Mouse (Mus musculus): ENCODE data around the gene Chit1.

Gene Chit1

DNA sequence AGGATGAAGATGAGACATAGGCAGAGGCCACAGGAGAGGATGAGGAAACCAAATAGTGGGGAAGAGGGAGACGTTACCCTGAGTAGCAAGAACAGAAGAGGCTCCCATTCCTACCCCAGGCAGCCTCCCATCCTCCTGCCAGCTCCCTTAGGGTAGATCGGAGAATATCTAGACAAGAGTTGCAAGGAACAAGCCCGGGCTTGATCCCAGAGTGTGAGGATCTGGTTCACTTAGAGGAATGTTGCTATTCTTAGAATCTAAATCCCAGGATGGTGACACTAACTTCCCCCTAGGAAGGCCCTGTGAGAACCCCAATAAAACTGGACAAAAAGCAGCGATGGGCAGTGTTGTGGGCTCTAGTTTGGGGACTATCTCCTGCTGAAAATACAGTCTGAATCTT lies 10.1 kb upstream of the Chit1 start:
- no peak for TF ChIP-seq GATA4 (IDR thresholded peaks at IDR 0.05; ENCODE audit: insufficient replicate concordance, low read length)

DNA sequence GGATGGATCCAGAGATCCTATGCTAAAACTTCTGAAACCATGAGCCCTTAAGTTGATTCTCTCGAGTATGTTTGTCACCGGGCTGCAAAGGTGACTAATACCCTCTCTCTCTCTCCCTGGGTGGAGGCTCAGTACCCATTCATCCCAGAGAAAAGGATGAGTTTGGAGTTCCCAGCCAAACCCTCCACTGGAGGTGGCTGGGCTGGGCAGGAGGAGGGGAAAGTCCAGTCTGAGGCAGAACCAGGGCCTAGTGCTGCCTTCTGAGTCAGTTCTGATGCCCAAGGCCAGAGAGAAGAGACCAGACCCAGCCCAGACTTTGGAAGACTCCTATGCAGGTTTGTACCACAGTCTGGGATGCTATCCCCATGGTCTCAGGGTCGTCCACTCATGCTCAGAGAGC lies 9.4 kb upstream of the Chit1 start:
- no peak for TF ChIP-seq GATA4 (IDR thresholded peaks at IDR 0.05; ENCODE audit: insufficient replicate concordance, low read length)

DNA sequence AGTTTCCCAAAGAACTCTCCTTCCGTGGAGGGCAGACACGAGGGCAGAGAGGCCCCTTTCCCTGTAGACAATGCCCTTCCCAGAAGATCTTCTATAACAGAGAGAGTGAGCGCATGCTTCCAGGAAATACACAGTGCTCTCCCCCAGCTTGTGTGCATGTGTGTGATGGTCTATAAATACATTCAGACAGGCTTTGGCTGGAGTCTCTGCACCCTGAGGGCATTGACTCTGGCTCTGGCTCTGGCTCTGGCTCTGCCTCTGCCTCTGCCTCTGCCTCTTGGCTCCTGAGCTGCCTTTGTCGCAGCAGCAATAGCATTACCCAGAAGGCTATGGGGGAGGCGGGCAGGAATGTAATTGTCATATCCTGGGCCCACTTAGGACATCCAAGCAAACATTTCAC lies 7.2 kb upstream of the Chit1 start:
- TF ChIP-seq GATA4 (IDR thresholded peaks at IDR 0.05; ENCODE audit: insufficient replicate concordance, low read length): no peak

DNA sequence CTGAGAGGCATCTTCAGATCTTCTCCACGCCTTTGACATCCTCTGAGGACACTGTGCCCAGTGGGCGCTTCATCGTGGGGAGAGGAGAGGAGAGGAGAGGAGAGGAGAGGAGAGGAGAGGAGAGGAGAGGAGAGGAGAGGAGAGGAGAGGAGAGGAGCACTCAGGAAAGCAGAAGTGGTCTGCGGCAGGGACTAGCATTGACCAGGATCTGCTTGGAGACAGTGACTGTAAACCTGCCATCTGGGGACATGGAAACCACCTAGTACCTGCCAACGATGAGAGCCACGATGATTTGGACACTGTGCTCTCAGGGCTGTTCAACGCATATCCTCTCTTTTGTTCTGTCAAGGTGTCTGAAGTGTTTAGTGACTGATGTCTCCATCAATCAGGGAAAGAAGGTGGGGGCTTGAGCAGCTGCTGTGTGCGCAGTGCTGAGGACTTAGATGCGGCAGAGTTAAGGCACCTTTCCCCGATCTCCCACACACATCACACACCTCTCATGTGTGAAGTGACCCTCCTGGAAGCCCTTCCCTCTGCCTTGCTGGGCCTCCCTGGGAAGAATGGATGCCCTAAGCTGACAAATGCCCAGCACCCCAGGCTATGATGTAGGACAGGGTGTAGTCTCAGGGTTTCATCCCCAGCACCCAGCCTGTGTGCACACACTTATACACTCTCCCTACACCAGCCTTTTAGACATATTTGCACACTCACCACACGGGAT lies 5.8 kb upstream of the Chit1 start:
- no peak for TF ChIP-seq GATA4 (IDR thresholded peaks at IDR 0.05; ENCODE audit: insufficient replicate concordance, low read length)

DNA sequence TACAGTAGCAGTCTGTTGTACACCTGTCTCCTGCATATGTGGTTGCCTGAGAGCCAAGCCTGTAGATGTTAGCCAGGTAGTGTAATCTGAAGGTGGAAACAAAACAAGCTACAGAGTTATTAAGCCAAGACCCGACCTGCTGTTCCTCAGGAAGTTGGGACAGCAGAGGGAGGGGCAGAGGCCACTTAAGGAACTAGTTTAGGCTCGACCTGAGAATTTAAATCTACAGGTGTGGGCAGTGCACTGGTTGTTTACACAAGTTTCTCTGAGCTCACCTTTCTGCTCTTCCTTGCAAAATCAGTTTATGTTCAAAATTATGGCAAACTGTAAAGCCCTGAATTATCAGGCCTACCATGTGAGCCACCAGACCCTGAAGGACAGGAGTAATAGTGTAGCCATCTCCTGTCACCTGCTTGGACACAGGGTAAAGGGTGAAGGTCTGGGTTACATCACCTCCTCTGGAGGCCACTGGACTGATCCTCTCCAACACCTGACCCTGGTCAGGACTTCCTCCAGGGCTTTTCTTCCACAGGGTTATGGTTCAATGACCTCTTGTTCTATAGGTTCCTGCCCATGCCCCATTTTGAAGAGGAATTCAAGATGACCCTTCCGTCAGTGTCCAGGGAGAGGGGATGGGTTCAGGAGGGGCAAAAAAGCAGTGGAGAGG lies 5.1 kb upstream of the Chit1 start:
- TF ChIP-seq GATA4 (IDR thresholded peaks at IDR 0.05; ENCODE audit: insufficient replicate concordance, low read length): no peak

DNA sequence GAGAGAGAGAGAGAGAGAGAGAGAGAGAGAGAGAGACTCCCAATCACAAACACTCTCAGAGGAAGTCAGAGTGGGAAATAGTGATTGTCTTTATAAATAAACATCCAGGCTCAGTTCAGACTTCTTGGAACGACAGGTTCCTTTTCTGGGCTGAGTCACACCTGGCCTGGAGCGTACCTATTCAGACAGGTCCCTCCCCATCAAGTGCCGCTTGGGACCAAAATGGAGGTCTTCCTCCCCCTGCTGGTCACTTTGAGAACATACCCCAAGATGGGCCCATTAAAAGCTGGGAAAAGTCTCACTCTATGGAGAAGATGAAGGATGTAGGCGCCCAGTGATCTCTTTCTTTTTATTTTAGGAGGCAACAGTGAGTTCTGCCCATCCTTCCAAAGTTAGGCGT lies 4.3 kb upstream of the Chit1 start:
- no peak for TF ChIP-seq GATA4 (IDR thresholded peaks at IDR 0.05; ENCODE audit: insufficient replicate concordance, low read length)

DNA sequence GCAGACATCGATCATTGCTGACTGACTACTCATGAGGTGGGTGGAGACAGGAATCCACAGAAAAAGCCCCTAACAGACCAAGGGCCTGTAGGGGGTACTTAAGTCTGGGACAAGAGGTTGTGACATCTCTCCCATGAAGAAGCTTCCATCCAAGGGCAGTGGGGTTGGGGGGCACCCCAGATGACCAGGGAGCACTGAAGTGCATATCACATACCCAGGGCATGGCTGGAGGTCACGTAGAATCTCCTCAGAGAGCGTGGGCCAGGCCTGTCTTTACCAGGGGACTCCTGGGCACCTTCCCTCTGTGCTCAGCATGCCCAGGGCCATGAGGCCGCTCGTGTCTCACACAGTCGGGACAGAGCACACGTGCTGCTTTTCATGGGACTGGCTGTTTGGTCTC lies 3.3 kb upstream of the Chit1 start:
- TF ChIP-seq GATA4 (IDR thresholded peaks at IDR 0.05; ENCODE audit: insufficient replicate concordance, low read length): no peak

DNA sequence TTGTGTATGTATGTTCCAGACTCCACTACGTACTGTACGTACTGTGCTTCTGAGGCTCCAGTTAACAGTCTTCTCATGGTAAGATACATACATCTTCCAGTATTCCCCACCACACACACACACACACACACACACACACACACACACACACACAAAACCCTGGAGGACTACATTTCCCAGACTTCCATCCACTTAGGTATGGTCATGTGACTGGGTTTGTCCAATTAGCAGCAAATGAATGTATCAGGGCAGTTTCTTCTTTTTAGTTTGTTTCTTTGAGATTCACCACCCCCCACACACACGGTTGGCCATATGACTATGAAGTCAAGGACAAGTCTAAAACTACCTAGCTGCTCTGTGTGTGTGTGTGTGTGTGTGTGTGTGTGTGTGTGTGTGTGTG lies 1.0 kb upstream of the Chit1 start:
- no peak for TF ChIP-seq GATA4 (IDR thresholded peaks at IDR 0.05; ENCODE audit: insufficient replicate concordance, low read length)

DNA sequence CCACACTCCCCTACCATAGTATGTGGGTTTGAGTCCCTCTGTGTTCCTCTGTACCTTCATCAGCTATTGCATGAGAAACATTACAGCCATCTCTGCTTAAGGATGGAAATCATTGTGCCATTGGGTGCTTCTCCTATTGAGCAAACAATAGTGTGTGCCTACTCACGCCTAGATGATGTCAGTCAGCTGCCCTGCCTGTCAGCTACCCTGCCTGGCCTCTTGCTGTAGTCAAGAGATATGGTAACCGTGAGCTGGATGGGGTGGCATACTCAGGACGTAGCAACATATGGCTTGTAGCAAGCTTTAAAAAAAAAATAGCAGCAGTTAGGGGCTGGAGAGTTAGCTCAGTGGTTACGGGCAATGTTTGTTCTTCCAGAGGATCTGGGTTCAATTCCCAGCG lies 593 bp upstream of the Chit1 start:
- no peak for TF ChIP-seq GATA4 (IDR thresholded peaks at IDR 0.05; ENCODE audit: insufficient replicate concordance, low read length)

DNA sequence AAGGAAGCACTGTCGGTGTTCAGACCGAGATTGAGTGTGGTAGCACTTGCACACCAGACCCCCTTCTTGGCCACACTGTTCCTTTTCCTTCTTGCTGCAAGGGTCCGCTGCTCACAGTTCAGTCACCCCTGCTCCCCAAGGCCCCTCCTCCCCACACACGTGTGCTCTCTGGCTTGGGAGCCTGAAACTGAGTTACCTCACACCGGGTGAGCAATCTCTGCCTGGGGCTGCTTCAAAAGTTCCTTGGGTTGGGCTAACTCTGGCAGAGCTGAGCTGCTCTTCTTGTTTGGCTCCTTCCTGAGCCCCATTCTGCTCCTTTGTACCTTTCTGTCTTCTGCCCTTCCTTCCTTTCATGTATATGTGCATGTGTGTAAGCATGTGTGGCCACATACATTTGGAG lies 2.5 kb downstream of the Chit1 start:
- no peak for TF ChIP-seq GATA4 (IDR thresholded peaks at IDR 0.05; ENCODE audit: insufficient replicate concordance, low read length)

DNA sequence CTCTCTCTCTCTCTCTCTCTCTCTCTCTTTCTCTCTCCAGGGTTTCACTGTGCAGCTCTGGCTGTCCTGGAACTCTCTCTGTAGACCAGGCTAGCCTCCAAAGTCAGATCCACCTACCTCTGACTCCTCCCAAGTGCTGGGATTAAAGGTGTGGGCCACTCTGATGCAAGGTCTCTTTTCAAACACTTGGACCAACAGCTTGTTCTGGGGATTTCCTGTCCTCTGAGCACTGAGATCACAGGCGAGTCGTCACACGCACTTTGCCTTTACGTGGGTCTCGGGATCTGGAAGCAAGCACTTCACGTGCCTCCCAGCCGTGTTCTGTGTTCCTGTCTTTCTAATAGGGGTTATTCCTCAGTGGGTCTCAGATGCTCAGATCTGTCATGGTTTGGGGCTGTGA lies 3.0 kb downstream of the Chit1 start:
- no peak for TF ChIP-seq GATA4 (IDR thresholded peaks at IDR 0.05; ENCODE audit: insufficient replicate concordance, low read length)

DNA sequence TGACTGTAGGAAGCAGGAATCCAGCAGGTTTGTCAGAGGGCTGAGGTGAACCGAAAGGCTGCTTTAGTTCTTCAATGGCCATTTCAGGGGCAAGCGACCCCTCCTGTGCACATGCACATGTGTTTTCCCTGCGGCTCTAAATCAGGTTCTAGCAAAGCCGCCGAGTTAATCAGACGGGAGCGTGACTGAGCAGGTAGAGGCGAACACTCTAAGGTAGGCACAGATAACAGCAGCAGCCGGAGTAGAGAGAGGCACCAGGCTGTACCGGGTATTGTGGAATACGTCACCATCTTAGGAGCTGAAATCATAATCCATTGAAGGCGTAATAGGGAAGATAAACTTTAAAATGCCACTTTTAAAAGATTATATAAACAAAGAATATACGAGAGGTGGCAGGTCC lies 3.7 kb downstream of the Chit1 start:
- TF ChIP-seq GATA4 (IDR thresholded peaks at IDR 0.05; ENCODE audit: insufficient replicate concordance, low read length): no peak

DNA sequence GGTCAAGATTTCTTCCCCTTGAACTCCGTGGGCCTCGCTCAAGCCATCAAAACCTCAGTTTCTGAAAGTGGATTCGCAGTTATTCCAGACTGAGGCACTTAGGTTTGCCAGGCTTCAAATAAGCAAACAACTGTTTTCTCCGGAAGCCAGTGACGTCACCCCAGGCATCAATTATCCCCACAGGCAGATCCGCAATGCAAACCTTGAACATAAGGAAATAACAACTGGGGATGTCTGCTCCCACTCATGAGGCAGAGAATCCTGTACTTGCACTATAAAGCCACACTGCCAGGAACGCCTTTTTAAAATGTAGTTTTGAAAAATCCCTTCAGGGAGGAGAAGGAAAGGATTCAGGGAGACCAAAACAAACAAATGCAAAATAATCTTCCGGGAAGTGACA lies 4.4 kb downstream of the Chit1 start:
- TF ChIP-seq GATA4 (IDR thresholded peaks at IDR 0.05; ENCODE audit: insufficient replicate concordance, low read length): no peak

DNA sequence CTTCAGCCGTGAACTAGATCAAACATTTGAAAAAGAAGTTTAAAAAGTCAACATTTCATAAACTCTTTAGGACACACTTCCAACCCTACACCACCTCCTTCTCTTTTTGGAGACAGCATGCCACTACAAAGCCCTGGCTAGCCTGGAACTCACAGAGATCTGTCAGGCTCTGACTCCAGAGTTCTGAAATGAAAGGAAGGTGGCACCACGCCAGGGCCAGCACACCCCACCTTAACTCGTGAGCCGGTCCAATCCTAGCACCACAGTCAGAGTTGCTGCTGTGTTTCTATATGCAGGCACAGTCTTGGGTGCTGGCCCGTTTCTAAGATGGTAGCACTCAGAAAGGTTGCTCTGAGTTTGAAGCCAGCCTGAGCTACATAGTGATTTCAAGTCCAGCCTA lies 6.1 kb downstream of the Chit1 start:
- TF ChIP-seq GATA4 (IDR thresholded peaks at IDR 0.05; ENCODE audit: insufficient replicate concordance, low read length): no peak

DNA sequence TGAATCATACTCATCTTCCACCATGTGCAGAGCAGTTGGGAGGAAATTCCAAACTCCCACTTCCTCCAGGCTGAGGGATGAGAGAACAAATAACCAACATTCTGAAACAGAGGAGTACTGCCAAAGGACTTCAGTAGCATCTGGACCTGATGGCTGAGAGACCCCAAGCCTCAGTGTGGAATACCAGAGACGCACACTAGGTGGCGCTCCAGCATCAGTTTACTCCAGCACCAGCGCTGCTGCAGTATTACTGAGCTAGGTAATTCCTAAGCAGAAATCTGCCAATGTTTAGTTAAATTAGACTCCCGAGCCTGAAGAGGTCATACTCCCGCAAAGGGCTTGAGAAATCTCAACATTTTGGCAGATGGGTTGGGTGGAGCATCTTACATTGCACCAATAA lies 9.1 kb downstream of the Chit1 start:
- TF ChIP-seq GATA4 (IDR thresholded peaks at IDR 0.05; ENCODE audit: insufficient replicate concordance, low read length): no peak

DNA sequence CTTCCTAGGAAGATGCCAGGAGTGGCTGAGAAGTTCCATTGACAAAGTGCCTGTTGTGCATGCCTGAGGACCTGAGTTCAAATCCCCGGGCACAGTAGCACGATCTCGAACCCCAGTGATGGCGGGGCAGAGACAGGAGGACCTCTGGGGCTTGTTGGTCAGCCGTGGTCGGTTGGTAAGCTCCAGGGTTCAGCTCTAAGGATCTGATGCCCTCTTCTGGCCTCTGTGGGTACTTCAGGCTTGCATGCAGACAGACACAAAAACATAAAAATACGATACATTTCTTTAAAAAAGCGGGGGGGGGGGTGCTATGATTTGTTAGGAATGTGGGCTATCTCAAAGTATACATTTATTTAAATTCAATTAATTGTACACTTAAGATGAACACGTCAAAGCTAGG lies 11.2 kb downstream of the Chit1 start:
- no peak for TF ChIP-seq GATA4 (IDR thresholded peaks at IDR 0.05; ENCODE audit: insufficient replicate concordance, low read length)

DNA sequence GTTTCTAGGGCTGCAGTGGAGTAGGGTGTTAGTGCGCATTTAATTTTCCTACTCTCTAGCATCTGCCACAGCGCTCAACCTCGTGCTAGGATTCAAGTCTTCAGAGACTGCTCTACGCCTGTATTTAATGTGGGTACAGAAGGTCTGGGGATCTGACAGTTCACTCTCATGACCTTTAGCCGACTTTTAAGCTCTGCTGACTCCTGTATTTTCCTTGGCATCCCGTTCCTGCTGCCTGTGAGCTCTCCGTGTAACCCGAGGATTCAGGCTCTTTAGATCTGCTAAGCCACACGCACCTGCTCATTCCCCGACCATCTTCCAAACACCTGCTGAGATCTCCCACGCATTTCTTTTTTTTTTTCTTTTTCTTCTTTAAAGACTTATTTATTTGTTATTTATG lies 22.3 kb downstream of the Chit1 start:
- TF ChIP-seq GATA4 (IDR thresholded peaks at IDR 0.05; ENCODE audit: insufficient replicate concordance, low read length): no peak
